Mouse (Mus musculus) heart, adult 2 months (tissue): ENCODE results near the gene Nrp1. TPM values are rescaled to one million over a fixed set of nuclear protein-coding genes. Genes with fewer than 3 reads are reported as not detected.

Experiments
- DNase-seq, 2 experiments: peaks; one replicate each; pipeline ENCODE4 v3.0.0; 2021
- H3K27ac ChIP-seq: fragments of 200-600 bp; 2 replicates; pipeline ENCODE4 v1.8.1; 2022
- H3K27me3 ChIP-seq: fragments of 200-500 bp; 2 replicates; pipeline ENCODE4 v1.6.1; 2012; ENCODE audit warnings: mild to moderate bottlenecking, low read length, inconsistent platforms, mixed read lengths; ENCODE audit not compliant: control insufficient read depth, insufficient read depth
- H3K36me3 ChIP-seq: fragments of 200-500 bp; 2 replicates; pipeline ENCODE4 v1.6.1; 2012; ENCODE audit warnings: low read length, inconsistent platforms; ENCODE audit not compliant: control insufficient read depth, insufficient read depth
- H3K4me1 ChIP-seq: fragments of 200-500 bp; 2 replicates; pipeline ENCODE4 v1.6.1; 2011; ENCODE audit warnings: low read length; ENCODE audit not compliant: control insufficient read depth, insufficient read depth
- H3K4me3 ChIP-seq: fragments of 200-600 bp; 2 replicates; pipeline ENCODE4 v1.8.1; 2022
- H3K79me2 ChIP-seq: fragments of 200-500 bp; replicated peaks from 2 replicates; pipeline ENCODE4 v1.6.1; 2012; ENCODE audit warnings: mild to moderate bottlenecking, inconsistent platforms, low read length, moderate library complexity, mixed read lengths; ENCODE audit not compliant: control insufficient read depth, insufficient read depth
- H3K9ac ChIP-seq: fragments of 200-500 bp; 2 replicates; pipeline ENCODE4 v1.6.1; 2012; ENCODE audit warnings: low read depth, mild to moderate bottlenecking, control low read depth, inconsistent platforms, low read length, mixed read lengths
- CTCF ChIP-seq: fragments of 200-600 bp; IDR thresholded peaks from 2 replicates; pipeline ENCODE4 v1.8.1; 2022; ENCODE audit warnings: antibody characterized with exemption, mild to moderate bottlenecking, moderate library complexity
- EP300 ChIP-seq: fragments of 200-500 bp; IDR thresholded peaks from 2 replicates; pipeline ENCODE4 v1.6.1; 2011; ENCODE audit warnings: low read depth, low read length, control low read depth; ENCODE audit not compliant: insufficient read depth
- POLR2A ChIP-seq: fragments of 200-500 bp; IDR thresholded peaks from 2 replicates; pipeline ENCODE4 v1.6.1; 2011; ENCODE audit warnings: mild to moderate bottlenecking, low read depth, low read length, control low read depth; ENCODE audit not compliant: insufficient read depth
- WGBS: fragments of 180-500 bp; shearing (Covaris S2); methylation state at CpG from one replicate; pipeline ENCODE4 v1.1.7; 2018; 5-methylcytosine and 5-hydroxymethylcytosine counted together
- intact Hi-C: fragments of 180-260 bp; cut with DNase I; formaldehyde crosslinking; loops from one replicate; pipeline ENCODE4 v1.15.1; 2025
- polyA plus RNA-seq: library from polyadenylated mRNA; depleted of rRNA; stranded (reverse); fragments of >200 nt; gene quantifications from 2 replicates; pipeline ENCODE4 v1.2.3, GENCODE M21; 2012
- total RNA-seq, 2 experiments: library from RNA; stranded (reverse); gene quantifications; 2 replicates each; pipeline ENCODE4 v1.2.3; 2021

Nrp1 gene
- total and polyA plus RNA-seq, 3 experiments: 64.5 to 115 (median 115) TPM

GRCm38 (mm10) chr8:128339521-128339920 is 18.9 kb upstream of the Nrp1 start:
- Histone ChIP-seq H3K4me3 (no peak overlapping the region), H3K36me3 (no peaks in the 10 kb centered on the region), H3K27ac (no peak overlapping the region), H3K27me3 (no peaks in the 10 kb centered on the region), H3K79me2 (no peaks in the 10 kb centered on the region), H3K4me1 (no peaks in the 10 kb centered on the region; the same call in 1 of the 2 replicates), H3K9ac (no peak overlapping the region)
- no peak for TF ChIP-seq POLR2A
- no peak for DNase-seq
- WGBS: 51% methylated on average over 3 of the region's 3 CpGs
- intact Hi-C loops: no loop called here

- Histone ChIP-seq H3K27me3 (no peaks in the 10 kb centered on the region), H3K4me3 (no peak overlapping the region)
- intact Hi-C loops: loop anchor here (10.0 kb wide), 1 partner anchor 334 kb away; the partner anchor contains the start of gene Itgb1
Measured at GRCm38 (mm10) chr8:128350405-128350804, 8.0 kb upstream of the Nrp1 start.

GRCm38 (mm10) chr8:128351211-128351610 is 7.2 kb upstream of the Nrp1 start:
- Histone ChIP-seq H3K36me3 (no peaks in the 10 kb centered on the region; the same call in 1 of the 2 replicates), H3K27ac (no peak overlapping the region), H3K4me3 (no peak overlapping the region), H3K4me1 (no peaks in the 10 kb centered on the region), H3K27me3 (no peaks in the 10 kb centered on the region), H3K9ac (no peak overlapping the region), H3K79me2 (no peaks in the 10 kb centered on the region)
- intact Hi-C loops: loop anchor here (10.0 kb wide), 1 partner anchor 334 kb away; the partner anchor contains the start of gene Itgb1
- no peak for DNase-seq
- TF ChIP-seq POLR2A: no peak
- no peak for TF ChIP-seq EP300
- no peak for TF ChIP-seq CTCF

More at GRCm38 (mm10) chr8:128350405-128350804, 8.0 kb upstream of the Nrp1 start:
- H3K4me1 ChIP-seq: no peaks in the 10 kb centered on the region
- H3K79me2 ChIP-seq: no peaks in the 10 kb centered on the region
- H3K9ac ChIP-seq: no peak overlapping the region
- DNase-seq: no peak
- H3K27ac ChIP-seq: no peak overlapping the region
- TF ChIP-seq EP300 (no peak), CTCF (no peak), POLR2A (no peak)
- H3K36me3 ChIP-seq: no peaks in the 10 kb centered on the region; the same call in 1 of the 2 replicates

- WGBS: 82% methylated on average over 2 of the region's 2 CpGs
- Histone ChIP-seq H3K27me3 (no peaks in the 10 kb centered on the region), H3K36me3 (no peaks in the 10 kb centered on the region; the same call in 1 of the 2 replicates), H3K27ac (no peak overlapping the region), H3K4me1 (no peaks in the 10 kb centered on the region), H3K9ac (no peak overlapping the region), H3K4me3 (no peak overlapping the region), H3K79me2 (no peaks in the 10 kb centered on the region)
- intact Hi-C loops: loop anchor here (10.0 kb wide), 1 partner anchor 332 kb away; the partner anchor contains the start of gene Itgb1
- no peak for TF ChIP-seq CTCF
- TF ChIP-seq POLR2A: no peak
- TF ChIP-seq EP300: no peak
- DNase-seq: no peak
Measured at GRCm38 (mm10) chr8:128352821-128353220, 5.6 kb upstream of the Nrp1 start.

GRCm38 (mm10) chr8:128353999-128354398 is 4.4 kb upstream of the Nrp1 start:
- no peak overlapping the region for H3K27ac ChIP-seq
- intact Hi-C loops: loop anchor here (10.0 kb wide), 1 partner anchor 331 kb away; the partner anchor contains the start of gene Itgb1
- no peak overlapping the region for H3K9ac ChIP-seq
- TF ChIP-seq POLR2A (no peak), CTCF (no peak), EP300 (no peak)
- no peak for DNase-seq
- WGBS: 74% methylated on average over 1 of the region's 1 CpGs
- H3K27me3 ChIP-seq: no peaks in the 10 kb centered on the region
- no peaks in the 10 kb centered on the region for H3K4me1 ChIP-seq
- no peaks in the 10 kb centered on the region for H3K36me3 ChIP-seq
- no peak overlapping the region for H3K4me3 ChIP-seq
- H3K79me2 ChIP-seq: no peaks in the 10 kb centered on the region

- no peak for DNase-seq
- Histone ChIP-seq H3K4me3 (no peak overlapping the region), H3K27me3 (no peaks in the 10 kb centered on the region), H3K79me2 (peaks cover 3% of the 10 kb centered on the region; the same call in 1 of the 2 replicates), H3K4me1 (no peaks in the 10 kb centered on the region), H3K27ac (no peak overlapping the region), H3K36me3 (no peaks in the 10 kb centered on the region), H3K9ac (no peak overlapping the region)
- 97% methylated on average over 1 of the region's 1 CpGs for WGBS
- intact Hi-C loops: loop anchor here (5.0 to 10.0 kb wide), 5 partner anchors 207 to 598 kb away; partner anchors contain the start of gene Itgb1
- TF ChIP-seq CTCF: no peak
- no peak for TF ChIP-seq POLR2A
- TF ChIP-seq EP300: no peak
Measured at GRCm38 (mm10) chr8:128355091-128355490, 3.3 kb upstream of the Nrp1 start.
